ENCODE assay signal across 33 mouse cellular contexts in genomic region chr2:76695290-76695689, GRCm38 (mm10). TPM values are rescaled to one million over a fixed set of nuclear protein-coding genes. Genes with fewer than 3 reads are reported as not detected.
DNase-seq lines count a peak whose midpoint lies in the region; ATAC-seq and TF ChIP-seq lines count a peak whose summit lies in the region.
"Had no signal": no experiment of that assay in that cellular context is flagged by ENCODE, and none has a peak within 500 bp of the region (broad histone marks: within the 10 kb centered on the region; RNA-seq: fewer than 3 reads in every experiment).

No protein-coding gene starts in this region.

- TF ChIP-seq POLR2A in kidney, adult 2 months (IDR thresholded peaks at IDR 0.05; ENCODE audit: low read depth, low read length): no peak
- TF ChIP-seq POLR2A in lung, adult 2 months (IDR thresholded peaks at IDR 0.05; ENCODE audit: borderline replicate concordance, extremely low read depth, low read depth, low read length): no peak

- no peaks in the 10 kb centered on the region; the same call in 1 of the 2 replicates for H3K9me3 ChIP-seq in kidney, embryonic 14.5 days (ENCODE audit: control insufficient read depth, low read length)
- no peaks in the 10 kb centered on the region for H3K9me3 ChIP-seq in lung, embryonic 16.5 days (ENCODE audit: control insufficient read depth, low read length)
- no peaks in the 10 kb centered on the region for H3K9me3 ChIP-seq in midbrain, embryonic 14.5 days (ENCODE audit: control insufficient read depth, low read length)
- H3K9me3 ChIP-seq: embryonic facial prominence, embryonic 12.5 days; forebrain, embryonic 15.5 days; G1E; heart, embryonic 10.5 days; hindbrain, embryonic 10.5 days; hindbrain, embryonic 15.5 days; limb, embryonic 13.5 days; midbrain, embryonic 13.5 days; neural tube, embryonic 15.5 days; stomach, embryonic 15.5 days had no signal

- no peak overlapping the region for H3K4me2 ChIP-seq in kidney, embryonic 14.5 days (replicated peaks; ENCODE audit: low read depth, low read length)
- H3K4me2 ChIP-seq in lung, embryonic 16.5 days (ENCODE audit: low read depth, low read length): no peak overlapping the region
- H3K4me2 ChIP-seq in midbrain, embryonic 14.5 days (ENCODE audit: low read length): no peak overlapping the region
- H3K4me2 ChIP-seq: embryonic facial prominence, embryonic 12.5 days; forebrain, embryonic 15.5 days; hindbrain, embryonic 15.5 days; limb, embryonic 13.5 days; liver, embryonic 11.5 days; midbrain, embryonic 13.5 days; neural tube, embryonic 15.5 days; stomach, embryonic 15.5 days had no signal

- H3K9ac ChIP-seq in kidney, embryonic 14.5 days (ENCODE audit: low read depth, low read length): no peak overlapping the region
- no peak overlapping the region for H3K9ac ChIP-seq in lung, embryonic 16.5 days (ENCODE audit: low read length)
- no peak overlapping the region for H3K9ac ChIP-seq in midbrain, embryonic 14.5 days (replicated peaks; ENCODE audit: low read length)
- H3K9ac ChIP-seq: embryonic facial prominence, embryonic 12.5 days; forebrain, embryonic 15.5 days; hindbrain, embryonic 15.5 days; limb, embryonic 13.5 days; midbrain, embryonic 13.5 days; neural tube, embryonic 15.5 days; stomach, embryonic 15.5 days had no signal

- 68% methylated on average over 6 of the region's 6 CpGs for WGBS in kidney, adult 2 months
- WGBS in kidney, embryonic 14.5 days: 80% methylated on average over 6 of the region's 6 CpGs
- WGBS in lung, embryonic 16.5 days: 62% methylated on average over 6 of the region's 6 CpGs
- WGBS in lung, adult 2 months: 36% methylated on average over 6 of the region's 6 CpGs
- 91% methylated on average over 6 of the region's 6 CpGs for WGBS in midbrain, embryonic 14.5 days

- peak; percentile 9 for DNase-seq in adrenal gland, postnatal 14 days
- no peak for DNase-seq in adrenal gland, adult 18-20 months (ENCODE audit: low spot score in 2 of 2)
- DNase-seq in kidney, adult 2 months: peak; percentile 54
- no peak for DNase-seq in lung, adult 2 months
- DNase-seq in midbrain, embryonic 14.5 days: no peak
- no peak for DNase-seq in right cerebral cortex, postnatal 36 days (ENCODE audit: low spot score in 2 of 2)
- DNase-seq: adrenal gland, postnatal 10 days; cerebellum, adult 11-12 months; cerebellum, adult 9-11 months; embryo, embryonic 11 days; gastrocnemius, adult 2 months; gastrocnemius, postnatal 36 days; retina, postnatal 1 day; right cerebral cortex, postnatal 14 days had no signal

- ATAC-seq in kidney, embryonic 14.5 days (ENCODE audit: low FRiP score, low TSS enrichment): no peak
- peak; percentile 34; the same call in 1 of the 2 replicates for ATAC-seq in lung, embryonic 16.5 days (ENCODE audit: low read depth)
- ATAC-seq in midbrain, embryonic 14.5 days (ENCODE audit: low FRiP score, low TSS enrichment): no peak
- ATAC-seq: forebrain, embryonic 15.5 days; midbrain, embryonic 13.5 days had no signal

- no peak overlapping the region for H3K27ac ChIP-seq in kidney, adult 2 months (ENCODE audit: insufficient read depth, low read depth, low read length)
- H3K27ac ChIP-seq in kidney, embryonic 14.5 days (ENCODE audit: low read depth, low read length): no peak overlapping the region
- H3K27ac ChIP-seq in lung, embryonic 16.5 days (ENCODE audit: low read length): no peak overlapping the region
- no peak overlapping the region for H3K27ac ChIP-seq in midbrain, embryonic 14.5 days (replicated peaks; ENCODE audit: low read depth, low read length)
- H3K27ac ChIP-seq: embryonic facial prominence, embryonic 12.5 days; forebrain, embryonic 15.5 days; heart, embryonic 10.5 days; hindbrain, embryonic 10.5 days; hindbrain, embryonic 15.5 days; kidney, postnatal 0 days; left cerebral cortex, adult 2 months; limb, embryonic 13.5 days; macrophage; midbrain, embryonic 13.5 days; neural tube, embryonic 15.5 days; stomach, embryonic 15.5 days had no signal

- peaks cover 4% of the 10 kb centered on the region; the same call in 1 of the 2 replicates for H3K36me3 ChIP-seq in kidney, adult 2 months (ENCODE audit: control insufficient read depth, insufficient read depth, low read length)
- peaks cover 50% of the 10 kb centered on the region for H3K36me3 ChIP-seq in kidney, embryonic 14.5 days (ENCODE audit: control insufficient read depth, insufficient read depth, low read length)
- H3K36me3 ChIP-seq in lung, embryonic 16.5 days (ENCODE audit: control insufficient read depth, insufficient read depth, low read length): peaks cover 9% of the 10 kb centered on the region
- peaks cover 73% of the 10 kb centered on the region for H3K36me3 ChIP-seq in midbrain, embryonic 14.5 days (ENCODE audit: control insufficient read depth, insufficient read depth, low read length)

- H3K27me3 ChIP-seq in kidney, adult 2 months (replicated peaks; ENCODE audit: control insufficient read depth, insufficient read depth, low read length): no peaks in the 10 kb centered on the region
- H3K27me3 ChIP-seq in kidney, embryonic 14.5 days (ENCODE audit: control insufficient read depth, insufficient read depth, low read length): no peaks in the 10 kb centered on the region
- no peaks in the 10 kb centered on the region for H3K27me3 ChIP-seq in lung, embryonic 16.5 days (ENCODE audit: control insufficient read depth, insufficient read depth, low read depth, low read length)
- no peaks in the 10 kb centered on the region for H3K27me3 ChIP-seq in midbrain, embryonic 14.5 days (ENCODE audit: control insufficient read depth, insufficient read depth, low read length)
- H3K27me3 ChIP-seq: embryonic facial prominence, embryonic 12.5 days; forebrain, embryonic 15.5 days; hindbrain, embryonic 15.5 days; limb, embryonic 13.5 days; midbrain, embryonic 13.5 days; neural tube, embryonic 15.5 days; stomach, embryonic 15.5 days had no signal

- no peak overlapping the region for H3K4me3 ChIP-seq in kidney, adult 2 months (ENCODE audit: insufficient read depth, low read depth, low read length)
- no peak overlapping the region for H3K4me3 ChIP-seq in kidney, embryonic 14.5 days (ENCODE audit: low read length)
- H3K4me3 ChIP-seq in lung, embryonic 16.5 days (ENCODE audit: low read length): no peak overlapping the region
- no peak overlapping the region for H3K4me3 ChIP-seq in lung, adult 2 months (replicated peaks; ENCODE audit: extremely low read depth, low read depth, low read length)
- no peak overlapping the region for H3K4me3 ChIP-seq in midbrain, embryonic 14.5 days (replicated peaks; ENCODE audit: low read depth, low read length)
- H3K4me3 ChIP-seq: embryonic facial prominence, embryonic 12.5 days; forebrain, embryonic 15.5 days; gastrocnemius, adult 2 months; heart, embryonic 10.5 days; hindbrain, embryonic 10.5 days; hindbrain, embryonic 15.5 days; left cerebral cortex, adult 2 months; limb, embryonic 13.5 days; midbrain, embryonic 13.5 days; neural tube, embryonic 15.5 days; stomach, embryonic 15.5 days had no signal

- no peaks in the 10 kb centered on the region; the same call in 1 of the 2 replicates for H3K4me1 ChIP-seq in kidney, adult 2 months (ENCODE audit: control insufficient read depth, insufficient read depth, low read length)
- no peaks in the 10 kb centered on the region for H3K4me1 ChIP-seq in kidney, embryonic 14.5 days (ENCODE audit: control insufficient read depth, insufficient read depth, low read length)
- no peaks in the 10 kb centered on the region for H3K4me1 ChIP-seq in lung, embryonic 16.5 days (replicated peaks; ENCODE audit: control insufficient read depth, insufficient read depth, low read length)
- peaks cover 2% of the 10 kb centered on the region; the same call in 1 of the 2 replicates for H3K4me1 ChIP-seq in lung, adult 2 months (ENCODE audit: control insufficient read depth, insufficient read depth, low read length)
- no peaks in the 10 kb centered on the region for H3K4me1 ChIP-seq in midbrain, embryonic 14.5 days (ENCODE audit: control insufficient read depth, insufficient read depth, low read length)
- H3K4me1 ChIP-seq: embryonic facial prominence, embryonic 12.5 days; forebrain, embryonic 15.5 days; hindbrain, embryonic 15.5 days; midbrain, embryonic 13.5 days; neural tube, embryonic 15.5 days; stomach, embryonic 15.5 days had no signal

- no peak for TF ChIP-seq CTCF in kidney, adult 2 months (conservative IDR thresholded peaks at IDR 0.05; ENCODE audit: insufficient read depth, insufficient read length, low read depth, low read length)
- TF ChIP-seq CTCF in lung, adult 2 months (IDR thresholded peaks at IDR 0.05; ENCODE audit: insufficient read depth, low read length): no peak

RNA-seq across cellular contexts. Expression of gene Plekha3, which starts 20.2 kb away (rescaled TPM):
- 36.0 and 37.7 TPM in 2 replicates for total RNA-seq in adrenal gland, postnatal 14 days (2021)
- 10 to 100 TPM; 39.1 to 56.4 TPM for total RNA-seq in adrenal gland, adult 18-20 months (2021)
- 22.3 and 23.9 TPM in 2 replicates for polyA plus RNA-seq in kidney, adult 2 months (2012; rRNA removed)
- 14.9 and 15.3 TPM in 2 replicates for polyA plus RNA-seq in kidney, embryonic 14.5 days (2014; fragmentation: Nextera tagmentation; extraction: Ambion mirVana)
- polyA plus RNA-seq in lung, embryonic 16.5 days (2015; fragmentation: Nextera tagmentation; extraction: Ambion mirVana): 3.9 TPM in 2 replicates
- polyA plus RNA-seq in lung, adult 2 months (2012; rRNA removed): 17.3 and 23.0 TPM in 2 replicates
- 11.8 and 13.9 TPM in 2 replicates for polyA plus RNA-seq in midbrain, embryonic 14.5 days (2014; fragmentation: Nextera tagmentation; extraction: Ambion mirVana)

RNA-seq across cellular contexts. Expression of gene Fkbp7, which starts 22.4 kb away (rescaled TPM):
- total RNA-seq in adrenal gland, postnatal 14 days (2021): 30.2 and 32.7 TPM in 2 replicates
- 10 to 100 TPM; 22.4 to 33.0 TPM for total RNA-seq in adrenal gland, adult 18-20 months (2021)
- 2.9 and 4.0 TPM in 2 replicates for polyA plus RNA-seq in kidney, adult 2 months (2012; rRNA removed)
- 57.5 and 73.4 TPM in 2 replicates for polyA plus RNA-seq in kidney, embryonic 14.5 days (2014; fragmentation: Nextera tagmentation; extraction: Ambion mirVana)
- 73.5 and 79.7 TPM in 2 replicates for polyA plus RNA-seq in lung, embryonic 16.5 days (2015; fragmentation: Nextera tagmentation; extraction: Ambion mirVana)
- polyA plus RNA-seq in lung, adult 2 months (2012; rRNA removed): 4.2 and 8.4 TPM in 2 replicates
- 5.6 and 11.6 TPM in 2 replicates for polyA plus RNA-seq in midbrain, embryonic 14.5 days (2014; fragmentation: Nextera tagmentation; extraction: Ambion mirVana)

RNA-seq across cellular contexts. Expression of gene Pjvk, which starts 47.0 kb away (rescaled TPM):
- not detected in 2 replicates for total RNA-seq in adrenal gland, postnatal 14 days (2021)
- total RNA-seq in adrenal gland, adult 18-20 months (2021): under 1 TPM in 1 of 2 experiments, not detected in 1; 0.74 TPM
- polyA plus RNA-seq in kidney, adult 2 months (2012; rRNA removed): 1.1 and 1.2 TPM in 2 replicates
- 1.2 and 1.9 TPM in 2 replicates for polyA plus RNA-seq in kidney, embryonic 14.5 days (2014; fragmentation: Nextera tagmentation; extraction: Ambion mirVana)
- 0.23 and 0.63 TPM in 2 replicates for polyA plus RNA-seq in lung, embryonic 16.5 days (2015; fragmentation: Nextera tagmentation; extraction: Ambion mirVana)
- polyA plus RNA-seq in lung, adult 2 months (2012; rRNA removed): not detected in 2 replicates
- polyA plus RNA-seq in midbrain, embryonic 14.5 days (2014; fragmentation: Nextera tagmentation; extraction: Ambion mirVana): 0.54 and 0.92 TPM in 2 replicates
- total RNA-seq: gastrocnemius, adult 2 months; gastrocnemius, postnatal 36 days; left cerebral cortex, adult 2 months; megakaryocyte-erythroid progenitor cell, adult 5-6 weeks; monocyte, adult 5-6 weeks had no signal
- polyA plus RNA-seq: G1E; liver, embryonic 11.5 days; liver, embryonic 16.5 days had no signal

RNA-seq across cellular contexts. Expression of gene Prkra, which starts 47.5 kb away (rescaled TPM):
- 25.9 and 26.8 TPM in 2 replicates for total RNA-seq in adrenal gland, postnatal 14 days (2021)
- total RNA-seq in adrenal gland, adult 18-20 months (2021): 10 to 100 TPM; 16.5 to 23.2 TPM
- polyA plus RNA-seq in kidney, adult 2 months (2012; rRNA removed): 15.3 and 17.0 TPM in 2 replicates
- polyA plus RNA-seq in kidney, embryonic 14.5 days (2014; fragmentation: Nextera tagmentation; extraction: Ambion mirVana): 89.4 and 94.3 TPM in 2 replicates
- polyA plus RNA-seq in lung, embryonic 16.5 days (2015; fragmentation: Nextera tagmentation; extraction: Ambion mirVana): 63.9 and 67.5 TPM in 2 replicates
- polyA plus RNA-seq in lung, adult 2 months (2012; rRNA removed): 11.2 and 11.6 TPM in 2 replicates
- polyA plus RNA-seq in midbrain, embryonic 14.5 days (2014; fragmentation: Nextera tagmentation; extraction: Ambion mirVana): 117 and 119 TPM in 2 replicates

Comparison
In these comparisons a context has a peak if more than half of its experiments do, and no peak if none do; other contexts are left out.
1. DNase-seq: peak in adrenal gland, postnatal 14 days (single experiment) and kidney, adult 2 months (single experiment); none in adrenal gland, adult 18-20 months (0 of 2), lung, adult 2 months (single experiment), midbrain, embryonic 14.5 days (single experiment) and right cerebral cortex, postnatal 36 days (0 of 2).